Mouse (Mus musculus): ENCODE data around the gene Zfp511.

Gene Zfp511

DNA sequence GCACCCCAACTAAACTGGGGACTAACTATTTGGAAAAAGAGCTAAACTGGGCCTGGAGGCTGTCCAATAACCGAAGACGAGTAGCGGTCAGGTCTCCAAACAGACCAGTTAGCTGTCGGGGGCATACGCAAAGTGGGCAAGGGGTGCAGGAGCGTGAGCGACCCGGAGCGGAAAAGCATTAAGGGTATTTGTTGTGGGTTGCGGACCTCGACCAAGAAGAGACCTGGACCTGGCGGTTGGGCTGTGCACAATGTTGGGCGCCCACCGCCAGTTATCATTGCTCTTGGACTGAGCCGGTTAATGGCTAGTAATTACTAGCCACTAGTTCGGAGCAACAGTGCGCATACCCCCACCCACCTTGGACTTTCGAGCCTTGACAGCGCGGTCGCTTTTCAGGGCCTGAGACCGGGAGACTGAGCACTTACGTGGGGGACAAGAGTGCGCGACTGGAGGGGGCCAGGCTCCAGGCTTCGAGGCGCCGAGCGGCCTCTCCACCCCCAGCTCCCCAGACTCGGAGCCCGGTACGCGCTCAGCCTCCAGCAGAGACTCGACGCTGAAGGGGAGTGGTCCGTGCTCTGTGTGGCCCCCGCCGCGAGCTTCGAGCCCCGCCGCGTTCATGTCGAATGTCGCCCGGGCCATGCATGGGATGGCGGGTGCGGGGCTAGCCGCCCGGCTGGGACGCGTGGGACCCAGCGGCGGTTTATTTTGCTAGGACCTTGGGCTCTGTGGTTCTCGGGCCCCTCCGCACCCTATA, 12.3 kb downstream of the Zfp511 start, which contains the start of gene Msx3:
Gene Msx3, minus strand, starts transcription at position 729 of the 754 bp plus-strand sequence.
- DNase-seq (ENCODE audit: low spot score in 2 of 2): no peak

DNA sequence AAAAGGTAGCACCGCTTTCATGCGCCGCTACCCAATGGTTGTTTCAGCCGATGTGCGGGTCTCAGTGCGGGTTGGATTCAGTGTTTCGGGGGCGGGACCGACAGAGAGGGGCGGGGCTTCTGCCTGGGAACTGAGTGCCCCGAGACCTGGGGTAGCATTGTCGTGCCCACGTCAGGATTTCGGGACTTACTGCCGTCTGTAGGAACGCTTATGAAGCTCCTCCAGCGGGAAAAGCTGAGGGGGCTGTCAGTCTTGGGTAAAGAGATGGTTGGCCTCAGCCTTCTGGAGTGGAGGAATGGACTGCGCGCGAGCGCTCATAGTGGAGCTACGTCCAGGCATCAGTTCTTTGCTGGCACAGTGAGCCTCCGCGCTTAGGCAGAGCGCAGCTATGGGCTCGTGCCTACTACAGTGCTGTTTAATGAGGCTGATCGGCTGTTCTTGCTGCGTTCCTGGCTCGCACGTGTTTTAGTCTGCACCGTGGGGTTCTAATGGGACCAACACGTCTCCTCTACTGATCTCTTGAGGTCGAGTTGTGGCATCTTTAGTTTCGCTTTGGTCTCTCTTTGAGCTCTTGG, 13.0 kb downstream of the Zfp511 start:
- DNase-seq (ENCODE audit: low spot score in 2 of 2): no peak

- DNase-seq (ENCODE audit: low spot score in 2 of 2): no peak
Observed at GRCm38 (mm10) chr7:140054124-140054523, 17.9 kb downstream of the Zfp511 start.

DNA sequence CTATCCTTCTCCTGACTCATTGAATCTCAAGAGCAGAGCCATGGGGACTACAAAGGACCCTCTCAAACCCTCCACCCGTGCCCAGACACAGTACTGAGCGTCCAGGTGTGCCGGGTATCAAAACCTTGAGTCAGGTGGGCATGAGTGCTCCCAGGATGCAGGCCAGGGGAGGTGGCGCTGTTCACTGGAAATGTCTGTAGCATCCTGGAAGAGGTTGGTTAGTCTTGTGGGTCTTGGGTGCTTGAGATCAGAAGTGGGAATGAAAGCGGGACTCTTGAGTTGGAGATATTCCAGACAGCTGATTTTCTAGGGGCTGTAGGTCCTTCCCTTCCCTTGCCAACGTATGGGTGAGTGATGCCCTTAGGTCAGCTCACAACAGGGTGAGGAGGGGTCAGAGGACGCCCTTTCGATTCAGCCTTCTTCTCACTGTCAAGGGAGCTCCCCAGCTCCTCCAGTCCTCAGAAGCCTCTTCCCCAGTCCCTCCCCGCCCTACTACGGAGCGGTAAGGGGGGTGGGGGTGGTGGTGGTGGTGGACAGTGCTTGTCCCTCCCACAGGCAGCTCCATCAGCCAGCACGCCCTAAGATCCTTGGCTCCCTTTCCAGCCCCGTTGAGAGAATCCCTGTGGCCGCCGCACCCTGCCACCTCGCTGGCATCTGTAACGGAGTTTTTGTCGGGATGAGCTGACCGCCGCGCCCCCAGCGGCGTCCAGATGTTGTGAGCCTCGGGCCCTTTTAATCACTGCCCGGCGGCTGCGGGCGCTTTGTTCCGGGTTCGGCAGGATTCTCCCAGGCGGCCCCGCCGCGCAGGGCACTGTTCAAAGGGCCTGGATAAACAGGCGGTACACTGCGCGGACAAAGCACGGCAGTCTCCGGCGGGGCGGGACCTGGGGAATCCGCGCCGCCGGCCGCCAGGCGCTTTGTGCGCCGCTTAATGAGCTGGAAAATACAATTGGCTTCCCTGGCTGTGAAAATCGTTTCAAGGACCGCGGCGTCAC, 21.5 kb downstream of the Zfp511 start:
- no peak for DNase-seq (ENCODE audit: low spot score in 2 of 2)

DNA sequence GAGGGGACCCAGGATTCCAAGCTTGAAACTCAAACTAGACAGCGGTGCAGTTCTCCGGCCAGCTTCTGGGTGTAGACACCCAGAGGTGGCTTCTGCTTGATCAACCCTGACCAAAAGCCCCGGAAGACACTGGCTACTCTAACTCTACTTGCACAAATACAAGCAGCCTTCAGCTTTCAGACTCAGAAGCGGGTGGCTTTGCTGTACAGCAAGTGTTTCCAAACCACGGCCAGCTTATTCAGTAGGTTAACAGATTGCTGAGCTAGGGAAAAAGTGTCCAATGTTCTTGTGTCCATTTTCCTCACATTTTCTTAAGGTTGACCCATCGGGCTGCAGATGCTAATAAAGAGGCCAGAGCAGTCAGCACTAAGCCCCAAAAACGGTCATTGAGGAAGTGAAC, 22.3 kb downstream of the Zfp511 start:
- DNase-seq (ENCODE audit: low spot score in 2 of 2): no peak

- DNase-seq (ENCODE audit: low spot score in 2 of 2): no peak
Observed at GRCm38 (mm10) chr7:140059601-140060000, 23.4 kb downstream of the Zfp511 start.

GRCm38 (mm10) chr7:140060936-140061831, 25.0 kb downstream of the Zfp511 start:
- no peak for DNase-seq (ENCODE audit: low spot score in 2 of 2)

- DNase-seq (ENCODE audit: low spot score in 2 of 2): no peak
Observed at GRCm38 (mm10) chr7:140061832-140062130, 25.6 kb downstream of the Zfp511 start.

GRCm38 (mm10) chr7:140062307-140062706, 26.1 kb downstream of the Zfp511 start:
- no peak for DNase-seq (ENCODE audit: low spot score in 2 of 2)

DNA sequence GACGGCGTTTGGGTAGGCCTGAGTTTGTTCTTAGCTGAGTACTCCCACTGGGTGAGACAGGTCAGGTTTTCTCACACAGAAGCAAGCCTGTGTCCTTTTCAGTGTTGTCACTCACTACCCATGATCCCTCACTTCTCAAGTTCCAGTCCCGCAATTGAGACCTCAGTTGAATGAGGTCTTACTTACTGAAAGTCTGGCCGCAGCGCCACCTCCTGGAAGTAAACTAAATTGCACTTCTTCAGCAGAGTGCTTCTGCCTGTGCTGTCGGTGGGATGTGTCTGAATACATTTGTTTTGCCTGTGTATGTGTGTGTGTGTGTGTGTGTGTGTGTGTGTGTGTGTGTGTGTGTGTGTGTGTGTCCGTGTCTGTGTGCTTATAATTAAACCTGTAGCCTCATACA, 26.9 kb downstream of the Zfp511 start:
- peak; percentile 53 to 62 for DNase-seq (ENCODE audit: low spot score in 2 of 2)

DNA sequence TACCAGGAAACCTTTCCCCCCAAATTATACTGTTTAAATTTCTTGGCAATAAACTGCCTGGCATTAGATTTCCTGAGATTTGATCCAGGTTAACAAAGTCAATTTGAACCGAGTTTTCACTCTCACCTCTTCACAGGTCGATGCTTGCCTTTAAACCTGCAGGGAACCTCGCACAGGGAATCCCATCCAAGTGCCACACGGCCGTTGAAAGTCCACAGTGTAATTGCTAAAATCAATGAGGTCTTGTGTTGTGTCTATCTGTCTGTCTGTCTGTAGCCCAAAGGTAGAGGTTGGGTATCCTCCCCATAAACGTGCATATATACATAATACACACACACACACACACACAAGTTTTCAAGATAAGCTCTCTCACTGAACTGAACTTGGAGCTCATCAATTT, 31.2 kb downstream of the Zfp511 start:
- no peak for DNase-seq (ENCODE audit: low spot score in 2 of 2)

DNA sequence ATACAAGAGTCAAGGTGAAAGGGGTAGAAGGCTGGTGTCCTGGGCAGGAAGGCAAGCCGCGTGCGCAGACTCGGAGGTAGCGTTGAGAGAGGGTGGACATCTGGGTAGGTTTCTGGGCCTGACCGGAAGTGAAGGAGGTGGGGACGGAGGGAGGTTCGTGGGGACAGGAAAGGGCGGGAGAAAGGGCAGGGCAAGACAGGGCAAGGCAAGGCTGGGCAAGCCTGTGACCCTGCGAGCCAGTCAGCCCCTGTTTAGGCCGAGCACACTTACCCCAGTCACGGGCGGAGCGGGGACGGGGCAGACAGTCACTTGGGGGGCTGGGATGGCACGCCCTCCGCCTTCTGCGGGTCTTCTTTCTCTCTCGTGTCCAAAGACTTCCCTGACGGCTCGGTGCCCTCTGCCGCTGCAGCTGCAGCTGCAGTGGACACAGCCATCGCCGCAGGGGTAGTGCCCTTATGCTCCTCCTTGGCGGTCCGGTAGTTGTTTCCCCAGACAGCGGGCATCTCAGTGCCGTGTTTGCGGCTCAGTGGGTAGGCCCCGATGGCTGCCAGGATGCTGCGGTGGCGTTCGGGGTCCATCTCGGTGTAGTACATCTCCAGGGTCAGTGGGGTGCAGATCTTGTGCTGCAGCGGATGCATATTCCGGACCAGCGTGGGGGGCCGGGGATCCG, 34.0 kb downstream of the Zfp511 start:
- DNase-seq (ENCODE audit: low spot score in 2 of 2): no peak

DNA sequence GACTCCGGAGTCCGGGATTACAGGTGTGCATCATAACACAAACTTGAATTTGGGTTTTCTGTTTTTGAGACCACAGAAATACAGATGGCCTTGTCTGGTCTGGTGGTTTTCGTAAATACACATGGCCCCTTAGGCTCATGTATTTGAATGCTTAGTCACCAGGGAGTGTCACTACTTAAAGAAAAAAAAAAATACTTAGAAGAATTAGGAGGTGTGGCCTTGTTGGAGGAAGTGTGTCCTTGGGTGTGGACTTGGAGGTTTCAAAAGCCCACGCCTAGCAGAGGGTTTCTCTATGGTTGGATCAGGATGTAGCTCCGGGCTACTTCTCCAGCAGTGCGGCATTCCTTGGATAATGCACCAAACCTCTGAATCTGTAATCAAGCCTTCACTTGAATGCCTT, 41.5 kb downstream of the Zfp511 start:
- DNase-seq (ENCODE audit: low spot score in 2 of 2): no peak

- peak; percentile 25 to 50 for DNase-seq (ENCODE audit: low spot score in 2 of 2)
Observed at GRCm38 (mm10) chr7:140078711-140079110, 42.5 kb downstream of the Zfp511 start.

DNA sequence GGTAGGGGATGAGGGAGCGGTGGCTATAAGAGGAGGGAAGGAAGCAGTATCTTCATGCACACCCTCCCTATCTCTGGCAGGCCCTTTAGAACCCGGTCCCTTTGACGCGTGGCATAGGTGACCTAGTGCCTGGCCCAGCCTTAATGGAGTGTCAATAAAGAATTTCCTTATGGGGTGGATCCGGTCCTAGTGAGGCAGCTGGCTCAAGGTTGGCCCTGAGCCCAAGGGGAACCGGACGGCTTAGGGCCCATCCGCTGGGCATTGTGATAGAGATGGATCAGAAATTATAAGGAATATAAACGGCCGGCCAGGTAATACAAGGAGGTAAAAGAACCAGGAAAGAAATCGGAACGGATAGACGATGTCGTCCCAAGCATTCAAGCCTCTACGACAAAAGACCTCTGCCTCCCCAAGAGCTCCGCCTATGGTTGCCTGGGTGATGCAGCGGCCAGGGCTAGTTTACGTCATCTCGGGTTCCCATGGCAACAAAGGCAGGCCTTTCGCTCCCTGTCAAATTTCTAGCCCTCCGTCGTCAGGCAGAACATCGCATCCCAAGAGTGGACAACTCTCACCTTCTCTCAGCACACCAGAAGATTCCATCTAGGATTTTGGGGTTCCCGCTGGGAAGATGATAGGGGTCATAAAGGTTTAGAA, 44.4 kb downstream of the Zfp511 start:
- DNase-seq (ENCODE audit: low spot score in 2 of 2): peak; percentile 63 to 69

GRCm38 (mm10) chr7:140081408-140082241, 45.4 kb downstream of the Zfp511 start:
- DNase-seq (ENCODE audit: low spot score in 2 of 2): no peak

GRCm38 (mm10) chr7:140082242-140082678, 46.1 kb downstream of the Zfp511 start, which contains the start of gene Caly:
Caly (minus strand) TSS chr7:140082548.
- DNase-seq (ENCODE audit: low spot score in 2 of 2): peak in 1 of 2 experiments; percentile 13

Measured in natural killer cell, adult 2 months (primary cell).